Mouse (Mus musculus) midbrain, embryonic 15.5 days (tissue): ENCODE data around the gene Htr2a. TPM values are rescaled to one million over a fixed set of nuclear protein-coding genes. Genes with fewer than 3 reads are reported as not detected.
A peak's percentile ranks its signal among the peaks of the same experiment; 100 is the strongest.

Experiments used
- ATAC-seq: fragments of 200-750 bp; cut with Nextera tagmentation; replicated peaks from 2 replicates; pipeline ENCODE4 v1.8.0; 2017; ENCODE audit warnings: moderate TSS enrichment
- H3K27ac ChIP-seq: fragments of 300-500 bp; sonication (generic); 2 replicates; pipeline ENCODE4 v1.5.1; 2015; ENCODE audit warnings: mild to moderate bottlenecking, inconsistent platforms
- H3K27me3 ChIP-seq: fragments of 300-500 bp; sonication (generic); replicated peaks from 2 replicates; pipeline ENCODE4 v1.6.1; 2015; ENCODE audit warnings: inconsistent platforms
- H3K36me3 ChIP-seq: fragments of 300-500 bp; sonication (generic); replicated peaks from 2 replicates; pipeline ENCODE4 v1.6.1; 2015; ENCODE audit warnings: inconsistent platforms
- H3K4me1 ChIP-seq: fragments of 300-500 bp; sonication (generic); 2 replicates; pipeline ENCODE4 v1.6.1; 2015; ENCODE audit warnings: inconsistent platforms
- H3K4me2 ChIP-seq: fragments of 300-500 bp; sonication (generic); 2 replicates; pipeline ENCODE4 v1.6.1; 2015; ENCODE audit warnings: inconsistent platforms, mild to moderate bottlenecking, moderate library complexity
- H3K4me3 ChIP-seq: fragments of 300-500 bp; sonication (generic); 2 replicates; pipeline ENCODE4 v1.5.1; 2015; ENCODE audit warnings: mild to moderate bottlenecking, inconsistent platforms
- H3K9ac ChIP-seq: fragments of 300-500 bp; sonication (generic); 2 replicates; pipeline ENCODE4 v1.6.1; 2015; ENCODE audit warnings: mild to moderate bottlenecking, inconsistent platforms
- H3K9me3 ChIP-seq: fragments of 300-500 bp; sonication (generic); 2 replicates; pipeline ENCODE4 v1.6.1; 2016; ENCODE audit warnings: inconsistent platforms
- WGBS: fragments of 180-500 bp; shearing (Covaris S2); methylation state at CpG from one replicate; pipeline ENCODE4 v1.1.7; 2015; ENCODE audit warnings: mixed read lengths; 5-methylcytosine and 5-hydroxymethylcytosine counted together
- polyA plus RNA-seq: library from polyadenylated mRNA; unstranded; fragments of >200 nt; fragmentation: Nextera tagmentation; extraction: Ambion mirVana; gene quantifications from 2 replicates; pipeline ENCODE4 v1.2.1, GENCODE M21; 2015

Htr2a gene
- polyA plus RNA-seq = 2.1 and 2.5 TPM in 2 replicates

DNA sequence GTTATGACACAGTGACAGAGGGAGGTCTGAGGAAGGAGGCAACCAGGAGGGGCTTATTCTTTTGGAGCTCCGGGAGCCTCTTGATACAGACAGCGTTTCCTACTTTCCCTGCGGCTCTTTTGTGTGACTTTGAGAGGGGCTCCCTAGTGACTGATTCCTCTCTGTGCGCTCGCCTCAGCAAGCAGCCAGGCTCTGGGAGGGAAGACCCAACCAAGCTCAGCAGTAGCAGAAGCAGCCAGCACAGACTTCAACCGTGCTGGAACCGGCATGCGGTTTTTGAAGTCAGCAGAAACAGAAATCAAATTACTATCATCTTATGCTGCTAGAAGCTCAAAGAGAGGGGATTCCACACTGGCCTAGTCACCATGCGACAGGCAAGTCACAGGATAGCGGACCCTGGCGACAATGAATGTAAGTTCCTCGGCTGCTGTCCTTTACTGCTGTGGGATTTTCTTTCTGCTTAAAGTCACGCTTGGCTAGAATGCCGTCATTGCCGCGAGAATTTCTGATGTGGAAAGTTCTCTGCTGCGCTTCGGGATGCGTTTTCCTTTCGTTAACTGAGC is at the start of gene Htr2a:
Htr2a (plus strand) TSS at position 22 of the 563 bp plus-strand sequence.
- peak; percentile 79 for ATAC-seq
- Histone ChIP-seq H3K27me3 (no peaks in the 10 kb centered on the region), H3K9me3 (no peaks in the 10 kb centered on the region), H3K9ac (peak within 1 kb of the TSS; percentile 25), H3K36me3 (no peaks in the 10 kb centered on the region), H3K27ac (no peak within 1 kb of the TSS), H3K4me3 (peak within 1 kb of the TSS; percentile 37), H3K4me1 (peaks cover 15% of the 10 kb centered on the region; the same call in 1 of the 2 replicates), H3K4me2 (peak within 1 kb of the TSS; percentile 63)
- WGBS = under 1% methylated on average over 20 of the region's 20 CpGs

DNA sequence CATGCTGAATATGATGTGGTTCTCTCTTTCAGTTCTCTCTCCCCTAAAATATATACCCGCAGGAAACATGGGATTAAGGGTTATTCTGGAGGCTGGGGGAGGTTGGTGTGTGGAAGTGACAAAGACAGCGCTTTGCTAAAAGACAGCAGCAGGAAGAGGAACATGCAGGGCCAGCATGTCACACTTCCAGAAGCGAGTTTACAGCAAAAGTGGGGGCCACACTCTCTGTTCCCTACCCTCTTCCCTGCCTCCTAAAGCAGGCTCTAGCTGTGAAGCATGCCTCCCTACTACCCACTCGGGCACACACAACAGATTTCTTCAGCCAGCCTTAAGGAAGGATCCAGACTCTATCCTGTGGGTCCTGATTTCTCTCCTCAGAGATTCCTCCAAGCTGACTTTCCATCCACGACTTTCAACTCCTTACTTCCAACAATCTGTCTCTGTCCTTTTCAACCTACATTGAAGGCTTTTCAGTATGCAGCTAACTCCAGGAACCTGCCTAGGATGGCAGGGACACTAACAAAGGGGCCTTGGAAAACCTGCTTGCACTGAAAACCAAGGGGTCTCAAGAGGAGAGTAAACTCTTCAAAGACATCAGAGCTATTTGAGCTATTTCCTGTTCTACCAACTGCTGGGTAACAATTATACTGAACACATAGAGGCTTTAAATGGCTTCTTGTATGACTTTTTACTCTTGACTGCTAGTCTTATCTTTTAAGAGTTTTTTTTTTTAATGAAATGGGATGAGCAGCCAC is 39.1 kb upstream of the Htr2a start:
- Histone ChIP-seq H3K36me3 (no peaks in the 10 kb centered on the region), H3K9ac (no peak overlapping the region), H3K9me3 (no peaks in the 10 kb centered on the region), H3K4me2 (no peak overlapping the region), H3K27me3 (no peaks in the 10 kb centered on the region), H3K4me1 (no peaks in the 10 kb centered on the region), H3K27ac (no peak overlapping the region), H3K4me3 (no peak overlapping the region)
- 74% methylated on average over 5 of the region's 5 CpGs for WGBS
- no peak for ATAC-seq

DNA sequence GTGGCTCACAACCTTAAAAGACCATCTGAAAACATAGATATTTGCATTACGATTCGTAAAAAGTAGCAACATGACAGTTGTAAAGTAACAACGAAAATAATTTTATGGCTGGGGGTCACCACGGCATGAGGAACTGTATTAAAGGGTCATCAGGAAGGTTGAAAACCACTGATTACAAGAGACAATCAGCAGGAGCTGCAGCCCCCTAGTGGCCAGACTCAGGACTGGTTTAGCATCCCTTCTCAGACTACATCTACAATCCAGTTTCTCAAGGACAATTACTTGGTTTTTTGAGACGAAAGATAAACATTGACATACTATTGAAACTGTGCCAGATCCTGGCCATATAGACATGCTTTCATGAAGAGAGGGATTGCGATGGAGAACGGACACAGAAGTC is 38.1 kb upstream of the Htr2a start:
- Histone ChIP-seq H3K36me3 (no peaks in the 10 kb centered on the region), H3K4me2 (no peak overlapping the region), H3K9me3 (no peaks in the 10 kb centered on the region), H3K27me3 (no peaks in the 10 kb centered on the region), H3K27ac (no peak overlapping the region), H3K4me1 (no peaks in the 10 kb centered on the region), H3K4me3 (no peak overlapping the region), H3K9ac (no peak overlapping the region)
- WGBS = 57% methylated on average over 7 of the region's 7 CpGs
- ATAC-seq = 0 out of 2 replicates have a peak, but pooled peaks have one; percentile 62

GRCm38 (mm10) chr14:74603131-74603766 is 37.4 kb upstream of the Htr2a start:
- no peak overlapping the region for H3K9ac ChIP-seq
- ATAC-seq = no peak

GRCm38 (mm10) chr14:74611326-74611725 is 29.3 kb upstream of the Htr2a start:
- H3K9ac ChIP-seq = no peak overlapping the region
- no peaks in the 10 kb centered on the region for H3K36me3 ChIP-seq
- H3K9me3 ChIP-seq = no peaks in the 10 kb centered on the region
- no peak overlapping the region for H3K4me3 ChIP-seq
- ATAC-seq = no peak
- H3K4me1 ChIP-seq = no peaks in the 10 kb centered on the region
- H3K4me2 ChIP-seq = no peak overlapping the region
- no peaks in the 10 kb centered on the region for H3K27me3 ChIP-seq
- H3K27ac ChIP-seq = no peak overlapping the region
- WGBS = 82% methylated on average over 8 of the region's 8 CpGs

More at GRCm38 (mm10) chr14:74603131-74603766, 37.4 kb upstream of the Htr2a start:
- Histone ChIP-seq H3K4me2 (no peak overlapping the region), H3K27ac (no peak overlapping the region), H3K36me3 (no peaks in the 10 kb centered on the region), H3K4me3 (no peak overlapping the region), H3K4me1 (no peaks in the 10 kb centered on the region), H3K9me3 (no peaks in the 10 kb centered on the region), H3K27me3 (no peaks in the 10 kb centered on the region)
- 88% methylated on average over 7 of the region's 7 CpGs for WGBS

- Histone ChIP-seq H3K4me2 (no peak overlapping the region), H3K4me3 (no peak overlapping the region), H3K4me1 (no peaks in the 10 kb centered on the region), H3K9ac (no peak overlapping the region), H3K27me3 (no peaks in the 10 kb centered on the region), H3K27ac (no peak overlapping the region), H3K9me3 (no peaks in the 10 kb centered on the region), H3K36me3 (no peaks in the 10 kb centered on the region)
- 60% methylated on average over 4 of the region's 4 CpGs for WGBS
- ATAC-seq = no peak
Observed at GRCm38 (mm10) chr14:74618858-74619257, 21.8 kb upstream of the Htr2a start.

DNA sequence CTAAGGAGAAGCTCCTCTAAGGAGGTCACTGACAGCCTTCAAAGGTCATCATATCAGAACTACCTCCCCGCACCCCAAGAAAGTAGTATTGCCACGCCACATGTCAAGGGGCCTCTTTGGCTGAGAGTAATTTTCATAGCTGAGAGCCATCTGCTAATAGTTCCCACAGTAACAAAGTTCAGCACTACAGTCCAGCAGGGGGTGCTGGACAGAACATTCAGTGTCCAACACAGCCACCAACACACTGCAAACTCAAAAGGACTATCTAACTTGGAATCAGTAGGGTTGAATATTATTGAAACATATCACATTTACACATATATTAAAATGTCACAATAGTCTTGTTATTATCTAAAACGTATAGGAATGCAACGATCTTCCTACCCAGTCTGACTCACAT is 2.6 kb upstream of the Htr2a start:
- no peaks in the 10 kb centered on the region for H3K36me3 ChIP-seq

GRCm38 (mm10) chr14:74641668-74642230 is 1.1 kb downstream of the Htr2a start:
- Histone ChIP-seq H3K9me3 (no peaks in the 10 kb centered on the region), H3K4me1 (peaks cover 15% of the 10 kb centered on the region; the same call in 1 of the 2 replicates), H3K4me3 (peak overlapping the region; percentile 37), H3K27me3 (no peaks in the 10 kb centered on the region), H3K4me2 (peak overlapping the region; percentile 63), H3K27ac (no peak overlapping the region), H3K36me3 (no peaks in the 10 kb centered on the region), H3K9ac (peak overlapping the region; percentile 25; the same call in 1 of the 2 replicates)
- 10% methylated on average over 17 of the region's 17 CpGs for WGBS
- ATAC-seq = no peak; the same call in 1 of the 2 replicates

More for the DNA sequence above, 2.6 kb upstream of the Htr2a start:
- Histone ChIP-seq H3K9me3 (no peaks in the 10 kb centered on the region), H3K27ac (no peak overlapping the region), H3K4me2 (no peak overlapping the region), H3K9ac (no peak overlapping the region), H3K4me1 (peaks cover 15% of the 10 kb centered on the region; the same call in 1 of the 2 replicates), H3K27me3 (no peaks in the 10 kb centered on the region), H3K4me3 (no peak overlapping the region)
- 92% methylated on average over 4 of the region's 4 CpGs for WGBS
- no peak for ATAC-seq

DNA sequence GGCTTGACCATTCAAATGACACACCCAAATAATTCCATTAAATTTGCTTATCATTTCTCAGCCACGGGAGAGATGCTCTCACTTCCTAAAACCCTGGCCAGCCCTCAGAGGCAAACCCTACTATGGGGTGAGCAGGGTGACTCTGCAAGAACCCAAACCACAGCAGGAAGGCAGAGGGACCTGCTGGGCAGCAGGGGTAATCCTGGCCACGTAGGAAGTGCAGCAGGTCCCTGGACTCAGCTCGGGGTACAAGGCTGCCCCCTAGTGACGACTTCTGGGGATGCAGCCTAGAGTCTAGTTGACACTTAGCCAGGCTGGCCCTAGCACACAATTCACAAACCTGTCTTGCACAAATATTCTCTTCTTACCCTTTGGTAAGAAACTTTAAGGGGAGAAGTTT is 2.7 kb downstream of the Htr2a start:
- Histone ChIP-seq H3K9me3 (no peaks in the 10 kb centered on the region), H3K27me3 (no peaks in the 10 kb centered on the region), H3K36me3 (no peaks in the 10 kb centered on the region), H3K4me1 (peaks cover 15% of the 10 kb centered on the region; the same call in 1 of the 2 replicates), H3K4me3 (peak overlapping the region; percentile 37), H3K4me2 (peak overlapping the region; percentile 63), H3K27ac (no peak overlapping the region), H3K9ac (no peak overlapping the region)
- peak; percentile 57 for ATAC-seq
- under 1% methylated on average over 4 of the region's 4 CpGs for WGBS

DNA sequence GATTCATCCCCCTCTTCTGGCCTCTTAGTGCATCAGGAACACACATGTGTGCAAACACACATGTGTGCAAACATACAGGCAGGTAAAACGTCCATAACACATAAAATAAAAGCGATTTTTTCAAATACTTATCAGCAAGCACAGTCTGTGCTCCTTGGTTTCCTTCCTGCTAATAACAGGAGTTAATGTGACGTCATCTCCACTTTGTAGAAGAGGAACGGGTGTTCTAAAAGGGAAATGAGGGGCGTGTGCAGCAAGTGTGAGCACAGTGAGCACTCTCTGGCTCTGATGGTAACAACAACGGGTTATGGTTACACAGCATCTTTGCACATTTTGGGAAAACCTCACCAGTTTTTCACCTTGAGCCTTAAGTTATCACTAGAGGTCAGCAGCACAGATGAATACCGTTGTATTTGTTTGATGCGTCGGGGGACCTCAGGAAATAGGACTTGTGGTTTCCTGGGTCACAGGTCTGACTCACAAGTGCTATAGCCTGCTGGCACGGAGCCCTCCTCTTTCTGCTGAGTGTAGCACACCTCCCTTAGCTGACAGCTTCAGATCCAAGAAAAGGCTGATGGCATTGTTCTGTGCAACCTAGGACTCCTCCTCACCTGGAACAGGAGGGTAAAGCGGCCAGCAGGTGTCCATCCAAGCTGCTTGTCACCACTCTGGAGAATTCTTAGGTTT is 5.6 kb downstream of the Htr2a start:
- no peaks in the 10 kb centered on the region for H3K36me3 ChIP-seq
- no peaks in the 10 kb centered on the region for H3K27me3 ChIP-seq
- H3K4me1 ChIP-seq = peaks cover 9% of the 10 kb centered on the region; the same call in 1 of the 2 replicates
- H3K27ac ChIP-seq = no peak overlapping the region
- H3K4me2 ChIP-seq = no peak overlapping the region
- no peaks in the 10 kb centered on the region for H3K9me3 ChIP-seq
- no peak overlapping the region for H3K4me3 ChIP-seq
- 79% methylated on average over 11 of the region's 11 CpGs for WGBS
- no peak for ATAC-seq
- no peak overlapping the region for H3K9ac ChIP-seq

DNA sequence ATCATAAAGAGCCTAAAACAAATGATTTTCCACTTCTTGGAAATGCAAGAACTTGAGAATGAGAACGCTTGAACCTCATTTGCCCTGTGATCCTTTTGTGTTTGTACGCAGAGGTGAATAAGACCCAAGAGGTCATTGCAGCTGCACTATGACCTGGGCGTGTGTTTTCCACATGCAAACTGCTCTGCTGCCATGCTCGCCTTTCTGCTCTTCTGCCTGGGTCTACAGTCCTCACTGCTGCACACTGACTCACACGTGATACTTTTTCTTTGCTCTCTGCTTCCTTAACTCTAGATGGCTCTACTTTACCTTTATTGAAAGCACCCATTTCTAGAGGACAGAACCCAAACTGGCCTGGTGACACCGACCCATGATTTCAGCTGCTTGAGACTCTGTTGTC is 9.4 kb downstream of the Htr2a start:
- WGBS = 85% methylated on average over 6 of the region's 6 CpGs
- no peak for ATAC-seq
- Histone ChIP-seq H3K4me3 (no peak overlapping the region), H3K4me2 (no peak overlapping the region), H3K27me3 (no peaks in the 10 kb centered on the region), H3K4me1 (no peaks in the 10 kb centered on the region), H3K36me3 (no peaks in the 10 kb centered on the region), H3K9ac (no peak overlapping the region), H3K9me3 (no peaks in the 10 kb centered on the region), H3K27ac (no peak overlapping the region)

- H3K4me2 ChIP-seq = no peak overlapping the region
- H3K9ac ChIP-seq = no peak overlapping the region
- no peak for ATAC-seq
- WGBS = 83% methylated on average over 4 of the region's 4 CpGs
- no peaks in the 10 kb centered on the region for H3K4me1 ChIP-seq
- H3K27ac ChIP-seq = no peak overlapping the region
- H3K36me3 ChIP-seq = no peaks in the 10 kb centered on the region
- H3K27me3 ChIP-seq = no peaks in the 10 kb centered on the region
- no peaks in the 10 kb centered on the region for H3K9me3 ChIP-seq
- no peak overlapping the region for H3K4me3 ChIP-seq
Observed at GRCm38 (mm10) chr14:74651678-74652077, 11.0 kb downstream of the Htr2a start.
